ENCODE assay signal across 8 mouse cellular contexts in genomic region chr6:114968361-114969212, GRCm38 (mm10). TPM values are rescaled to one million over a fixed set of nuclear protein-coding genes. Genes with fewer than 3 reads are reported as not detected.
DNase-seq lines count a peak whose midpoint lies in the region; ATAC-seq and TF ChIP-seq lines count a peak whose summit lies in the region.

No protein-coding gene starts in this region.

- no peak for TF ChIP-seq CTCF in cerebellum, adult 2 months (IDR thresholded peaks at IDR 0.05; ENCODE audit: borderline replicate concordance, insufficient read depth, low read depth, low read length)
- TF ChIP-seq CTCF in lung, embryonic 14.5 days (IDR thresholded peaks at IDR 0.05; ENCODE audit: low read depth), result no peak

- H3K36me3 ChIP-seq in hindbrain, embryonic 11.5 days (ENCODE audit: control insufficient read depth, insufficient read depth, low read length), result no peaks in the 10 kb centered on the region
- no peaks in the 10 kb centered on the region for H3K36me3 ChIP-seq in lung, embryonic 14.5 days (ENCODE audit: insufficient read depth)

- H3K9me3 ChIP-seq in hindbrain, embryonic 11.5 days (ENCODE audit: control insufficient read depth, low read length), result no peaks in the 10 kb centered on the region
- no peaks in the 10 kb centered on the region for H3K9me3 ChIP-seq in lung, embryonic 14.5 days (ENCODE audit: low read depth, low read length)

- H3K4me2 ChIP-seq in hindbrain, embryonic 11.5 days (replicated peaks; ENCODE audit: low read depth, low read length), result peak overlapping the region; percentile 95
- H3K4me2 ChIP-seq in lung, embryonic 14.5 days, result peak overlapping the region; percentile 99

- peak; percentile 67 for ATAC-seq in hindbrain, embryonic 11.5 days (ENCODE audit: low FRiP score)
- ATAC-seq in lung, embryonic 14.5 days (ENCODE audit: insufficient read depth), result peak; percentile 90

- peak overlapping the region; percentile 86 for H3K4me3 ChIP-seq in cerebellum, adult 2 months (replicated peaks; ENCODE audit: insufficient read depth, low read depth, low read length)
- H3K4me3 ChIP-seq in hindbrain, embryonic 11.5 days (ENCODE audit: low read depth, low read length), result peak overlapping the region; percentile 61
- H3K4me3 ChIP-seq in lung, embryonic 14.5 days (ENCODE audit: low read depth, low read length), result peak overlapping the region; percentile 53

- H3K27me3 ChIP-seq in cerebellum, adult 2 months (ENCODE audit: control insufficient read depth, insufficient read depth, low read length), result no peaks in the 10 kb centered on the region
- H3K27me3 ChIP-seq in hindbrain, embryonic 11.5 days (ENCODE audit: control insufficient read depth, insufficient read depth, low read length), result peaks cover 13% of the 10 kb centered on the region
- H3K27me3 ChIP-seq in lung, embryonic 14.5 days (ENCODE audit: insufficient read depth, low read length), result peaks cover 23% of the 10 kb centered on the region

- peak; percentile 43 for DNase-seq in MEL-GATA-1-ER (ENCODE audit: extremely low read depth, low read depth)
- DNase-seq in cerebellum, adult 2 months, result peak; percentile 89 to 91
- DNase-seq in frontal cortex, adult 2 months (ENCODE audit: extremely low spot score in 1 of 2, low spot score in 1 of 2), result peak; percentile 79 to 91
- peak; percentile 82 for DNase-seq in hindbrain, embryonic 11.5 days (ENCODE audit: low spot score)
- DNase-seq in layer of hippocampus, adult 9-10 months (ENCODE audit: low spot score), result peak; percentile 61
- DNase-seq in lung, embryonic 14.5 days, result peak; percentile 94
- DNase-seq in retina, adult 2 months (ENCODE audit: low read depth, low spot score), result peak; percentile 39
- peak; percentile 90 to 93 for DNase-seq in urinary bladder, adult 18-20 months (ENCODE audit: low spot score in 2 of 2)

- H3K9ac ChIP-seq in hindbrain, embryonic 11.5 days (ENCODE audit: low read depth, low read length), result peak overlapping the region; percentile 67
- H3K9ac ChIP-seq in lung, embryonic 14.5 days, result peak overlapping the region; percentile 55

- 0 out of 2 replicates have a peak, but pooled peaks have one; percentile 41 for TF ChIP-seq POLR2A in cerebellum, adult 2 months (IDR thresholded peaks at IDR 0.05; ENCODE audit: borderline replicate concordance, insufficient read depth, low read length)

- under 1% methylated on average over 77 of the region's 82 CpGs for WGBS in cerebellum, adult 2 months
- under 1% methylated on average over 67 of the region's 82 CpGs for WGBS in hindbrain, embryonic 11.5 days
- WGBS in lung, embryonic 14.5 days, result under 1% methylated on average over 76 of the region's 82 CpGs

- H3K27ac ChIP-seq in cerebellum, adult 2 months (ENCODE audit: insufficient read depth, low read length), result no peak overlapping the region
- no peak overlapping the region for H3K27ac ChIP-seq in hindbrain, embryonic 11.5 days (ENCODE audit: low read depth, low read length)
- H3K27ac ChIP-seq in lung, embryonic 14.5 days (ENCODE audit: low read depth), result peak overlapping the region; percentile 61

- H3K4me1 ChIP-seq in cerebellum, adult 2 months (ENCODE audit: control insufficient read depth, insufficient read depth, low read length), result no peaks in the 10 kb centered on the region
- H3K4me1 ChIP-seq in hindbrain, embryonic 11.5 days (replicated peaks; ENCODE audit: control insufficient read depth, insufficient read depth, low read length), result no peaks in the 10 kb centered on the region; the same call in 1 of the 2 replicates
- H3K4me1 ChIP-seq in lung, embryonic 14.5 days (ENCODE audit: insufficient read depth), result peaks cover 4% of the 10 kb centered on the region; the same call in 1 of the 2 replicates

RNA-seq across cellular contexts. Expression of gene Vgll4, which starts 1.2 kb away (rescaled TPM):
- 22.3 and 23.9 TPM in 2 replicates for polyA plus RNA-seq in cerebellum, adult 2 months (2012; rRNA removed)
- polyA plus RNA-seq in frontal cortex, adult 2 months (2012; rRNA removed), result 33.5 and 37.6 TPM in 2 replicates
- polyA plus RNA-seq in hindbrain, embryonic 11.5 days (2014; fragmentation: Nextera tagmentation; extraction: Ambion mirVana), result 58.5 and 59.3 TPM in 2 replicates
- polyA plus RNA-seq in lung, embryonic 14.5 days (2014; fragmentation: Nextera tagmentation; extraction: Ambion mirVana), result 101 and 111 TPM in 2 replicates

Comparison
In these comparisons a context has a peak if more than half of its experiments do, and no peak if none do; other contexts are left out.
1. DNase-seq: peak in every context shown above with its lines; median percentile 94 in lung, embryonic 14.5 days; 92 in urinary bladder, adult 18-20 months; 90 in cerebellum, adult 2 months; 85 in frontal cortex, adult 2 months; 82 in hindbrain, embryonic 11.5 days; 61 in layer of hippocampus, adult 9-10 months; 43 in MEL-GATA-1-ER; 39 in retina, adult 2 months.